Mouse (Mus musculus): Measurements from ENCODE around the gene Wnt3.

- TF ChIP-seq CTCF (IDR thresholded peaks at IDR 0.05; ENCODE audit: low read depth, low read length) (no peak), GATA1 (IDR thresholded peaks at IDR 0.05; ENCODE audit: borderline replicate concordance, low read length) (no peak), TAL1 (conservative IDR thresholded peaks at IDR 0.05; ENCODE audit: low read depth, low read length) (no peak), POLR2AphosphoS5 (IDR thresholded peaks at IDR 0.05; ENCODE audit: insufficient replicate concordance, low read depth, low read length) (no peak)
Measured at GRCm38 (mm10) chr11:103773387-103774227, at the start of gene Wnt3.

Data from G1E (cell line).